Mouse (Mus musculus): ENCODE results near the gene Ccdc3. TPM values are rescaled to one million over a fixed set of nuclear protein-coding genes. Genes with fewer than 3 reads are reported as not detected.

Gene Ccdc3
- polyA plus RNA-seq, 1 experiment: 0.20 TPM

DNA sequence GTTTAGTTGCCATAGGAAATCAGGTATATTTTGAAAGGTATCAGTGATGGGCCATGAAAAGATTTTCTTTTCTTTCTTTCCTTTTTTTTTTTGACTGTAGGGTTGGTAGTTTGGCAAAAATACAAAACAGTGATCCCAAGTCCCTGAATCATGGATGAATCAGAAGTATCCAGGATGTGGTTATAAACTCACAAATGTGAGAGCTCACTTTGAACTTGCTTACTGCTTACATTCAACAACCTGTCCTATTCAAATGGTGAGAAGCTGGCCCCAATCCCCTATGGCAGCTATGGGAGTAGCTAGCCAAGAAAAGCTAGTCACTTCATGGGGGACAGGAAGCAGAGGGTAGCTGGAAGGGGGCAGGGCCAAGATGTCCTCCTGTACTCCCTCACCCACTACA lies 37.1 kb downstream of the Ccdc3 start:
- no peak for TF ChIP-seq CTCF (IDR thresholded peaks at IDR 0.05; ENCODE audit: low read depth, low read length)
- Histone ChIP-seq H3K27ac (ENCODE audit: insufficient read depth, low read depth, low read length) (no peak overlapping the region), H3K4me1 (ENCODE audit: control insufficient read depth, insufficient read depth, low read length) (no peaks in the 10 kb centered on the region), H3K4me3 (ENCODE audit: insufficient read depth, low read length) (no peak overlapping the region)

GRCm38 (mm10) chr2:5181462-5182443 lies 44.2 kb downstream of the Ccdc3 start:
- no peak overlapping the region for H3K4me3 ChIP-seq (ENCODE audit: insufficient read depth, low read length)
- no peaks in the 10 kb centered on the region for H3K4me1 ChIP-seq (ENCODE audit: control insufficient read depth, insufficient read depth, low read length)
- no peak overlapping the region for H3K27ac ChIP-seq (ENCODE audit: insufficient read depth, low read depth, low read length)
- TF ChIP-seq POLR2A (IDR thresholded peaks at IDR 0.05; ENCODE audit: borderline replicate concordance, low read depth, low read length): no peak
- TF ChIP-seq CTCF (IDR thresholded peaks at IDR 0.05; ENCODE audit: low read depth, low read length): no peak

DNA sequence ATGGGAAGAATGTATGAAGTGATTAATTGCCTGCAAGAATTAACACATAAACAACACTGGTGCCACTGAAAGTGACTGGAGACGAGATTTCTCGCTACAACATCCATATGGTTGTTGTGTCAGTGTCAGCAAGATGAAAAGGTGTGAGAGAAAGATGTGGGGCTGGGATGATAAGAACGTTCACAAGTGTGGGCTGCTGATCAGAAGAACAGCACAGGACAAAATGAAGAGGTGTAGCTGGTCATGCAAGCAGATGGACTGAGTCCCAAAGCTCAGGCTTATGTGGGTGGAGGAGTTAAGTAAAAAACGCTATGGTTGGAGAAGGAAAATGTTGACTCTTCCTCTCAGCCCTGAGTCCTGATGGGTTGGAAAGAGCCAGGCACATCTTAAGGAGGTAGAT lies 46.6 kb downstream of the Ccdc3 start:
- TF ChIP-seq CTCF (IDR thresholded peaks at IDR 0.05; ENCODE audit: low read depth, low read length) (no peak), POLR2A (IDR thresholded peaks at IDR 0.05; ENCODE audit: borderline replicate concordance, low read depth, low read length) (no peak)
- Histone ChIP-seq H3K27ac (ENCODE audit: insufficient read depth, low read depth, low read length) (no peak overlapping the region), H3K4me3 (ENCODE audit: insufficient read depth, low read length) (no peak overlapping the region), H3K4me1 (ENCODE audit: control insufficient read depth, insufficient read depth, low read length) (no peaks in the 10 kb centered on the region)

GRCm38 (mm10) chr2:5185631-5186030 lies 48.1 kb downstream of the Ccdc3 start:
- no peak for TF ChIP-seq POLR2A (IDR thresholded peaks at IDR 0.05; ENCODE audit: borderline replicate concordance, low read depth, low read length)
- no peak for TF ChIP-seq CTCF (IDR thresholded peaks at IDR 0.05; ENCODE audit: low read depth, low read length)
- Histone ChIP-seq H3K4me3 (ENCODE audit: insufficient read depth, low read length) (no peak overlapping the region), H3K27ac (ENCODE audit: insufficient read depth, low read depth, low read length) (no peak overlapping the region), H3K4me1 (ENCODE audit: control insufficient read depth, insufficient read depth, low read length) (no peaks in the 10 kb centered on the region)

DNA sequence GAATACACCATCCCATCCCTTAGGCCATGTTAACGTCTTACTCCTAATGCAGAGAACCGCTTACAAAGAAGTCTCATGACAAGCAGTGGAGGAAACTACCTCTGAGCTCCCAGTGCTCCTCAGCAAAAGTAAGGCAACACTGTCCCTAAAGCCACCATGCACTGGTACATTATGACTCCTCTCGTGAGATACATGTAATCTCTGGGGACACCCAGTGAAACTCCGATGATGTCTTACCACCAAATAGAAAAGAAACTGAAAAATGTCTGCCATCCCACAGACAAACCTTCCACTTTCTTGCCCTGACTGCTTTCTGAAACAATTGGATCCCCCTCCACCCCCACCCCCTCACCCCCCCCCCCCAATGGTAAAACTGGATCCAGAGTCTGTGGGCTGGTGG lies 54.6 kb downstream of the Ccdc3 start:
- no peak overlapping the region for H3K4me3 ChIP-seq (ENCODE audit: insufficient read depth, low read length)
- no peaks in the 10 kb centered on the region for H3K4me1 ChIP-seq (ENCODE audit: control insufficient read depth, insufficient read depth, low read length)
- H3K27ac ChIP-seq (ENCODE audit: insufficient read depth, low read depth, low read length): no peak overlapping the region
- TF ChIP-seq POLR2A (IDR thresholded peaks at IDR 0.05; ENCODE audit: borderline replicate concordance, low read depth, low read length) (no peak), CTCF (IDR thresholded peaks at IDR 0.05; ENCODE audit: low read depth, low read length) (no peak)

DNA sequence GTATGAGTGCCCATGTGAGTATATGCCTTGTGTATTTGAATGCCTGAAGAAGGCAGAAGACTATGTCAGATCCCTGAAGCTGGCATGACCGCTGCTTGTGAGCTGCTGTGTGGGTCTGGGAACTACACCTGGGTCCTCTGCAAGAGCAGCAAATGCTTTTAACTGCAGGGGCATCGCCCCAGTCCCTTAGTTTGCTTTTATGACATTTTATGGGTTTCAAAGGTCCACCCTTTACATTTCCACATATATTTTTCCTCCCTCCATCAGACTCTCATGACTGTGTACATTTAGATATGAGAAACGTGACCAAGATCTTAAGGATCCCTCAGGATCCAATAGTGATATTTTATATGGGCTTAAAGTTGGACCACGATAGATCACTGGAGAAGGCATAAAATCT lies 55.5 kb downstream of the Ccdc3 start:
- H3K27ac ChIP-seq (ENCODE audit: insufficient read depth, low read depth, low read length): no peak overlapping the region
- TF ChIP-seq POLR2A (IDR thresholded peaks at IDR 0.05; ENCODE audit: borderline replicate concordance, low read depth, low read length) (no peak), CTCF (IDR thresholded peaks at IDR 0.05; ENCODE audit: low read depth, low read length) (no peak)
- no peaks in the 10 kb centered on the region for H3K4me1 ChIP-seq (ENCODE audit: control insufficient read depth, insufficient read depth, low read length)
- H3K4me3 ChIP-seq (ENCODE audit: insufficient read depth, low read length): no peak overlapping the region

DNA sequence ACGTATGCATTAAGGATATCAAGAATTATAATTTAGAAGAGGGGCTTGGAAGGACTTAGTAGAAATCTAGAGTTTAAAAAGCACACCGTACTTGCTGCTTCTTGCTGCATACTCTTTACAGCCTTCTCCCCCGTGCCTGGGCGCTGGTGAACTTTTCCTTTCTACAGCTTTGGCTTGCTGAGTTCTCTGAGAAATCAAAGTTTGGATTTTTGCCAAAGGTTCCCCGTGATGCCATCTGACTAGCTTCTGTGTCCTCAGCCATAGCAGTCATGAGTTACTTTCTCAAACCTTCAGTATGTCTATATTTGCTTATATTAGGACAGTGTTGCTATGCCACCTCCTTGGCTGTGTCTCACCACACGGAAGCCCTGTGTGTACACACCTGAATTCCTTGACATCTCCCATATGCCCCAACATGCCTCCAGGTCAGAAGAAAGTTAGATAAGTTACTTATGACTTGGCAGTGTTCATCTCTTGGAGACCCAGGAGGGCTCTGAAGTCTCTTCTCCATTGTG lies 57.2 kb downstream of the Ccdc3 start:
- Histone ChIP-seq H3K4me1 (ENCODE audit: control insufficient read depth, insufficient read depth, low read length) (no peaks in the 10 kb centered on the region), H3K4me3 (ENCODE audit: insufficient read depth, low read length) (no peak overlapping the region), H3K27ac (ENCODE audit: insufficient read depth, low read depth, low read length) (no peak overlapping the region)
- TF ChIP-seq CTCF (IDR thresholded peaks at IDR 0.05; ENCODE audit: low read depth, low read length) (no peak), POLR2A (IDR thresholded peaks at IDR 0.05; ENCODE audit: borderline replicate concordance, low read depth, low read length) (no peak)

GRCm38 (mm10) chr2:5197486-5197885 lies 59.9 kb downstream of the Ccdc3 start:
- TF ChIP-seq CTCF (IDR thresholded peaks at IDR 0.05; ENCODE audit: low read depth, low read length) (no peak), POLR2A (IDR thresholded peaks at IDR 0.05; ENCODE audit: borderline replicate concordance, low read depth, low read length) (no peak)
- Histone ChIP-seq H3K27ac (ENCODE audit: insufficient read depth, low read depth, low read length) (no peak overlapping the region), H3K4me3 (ENCODE audit: insufficient read depth, low read length) (no peak overlapping the region), H3K4me1 (ENCODE audit: control insufficient read depth, insufficient read depth, low read length) (no peaks in the 10 kb centered on the region)

GRCm38 (mm10) chr2:5199289-5199688 lies 61.7 kb downstream of the Ccdc3 start:
- no peaks in the 10 kb centered on the region for H3K4me1 ChIP-seq (ENCODE audit: control insufficient read depth, insufficient read depth, low read length)

DNA sequence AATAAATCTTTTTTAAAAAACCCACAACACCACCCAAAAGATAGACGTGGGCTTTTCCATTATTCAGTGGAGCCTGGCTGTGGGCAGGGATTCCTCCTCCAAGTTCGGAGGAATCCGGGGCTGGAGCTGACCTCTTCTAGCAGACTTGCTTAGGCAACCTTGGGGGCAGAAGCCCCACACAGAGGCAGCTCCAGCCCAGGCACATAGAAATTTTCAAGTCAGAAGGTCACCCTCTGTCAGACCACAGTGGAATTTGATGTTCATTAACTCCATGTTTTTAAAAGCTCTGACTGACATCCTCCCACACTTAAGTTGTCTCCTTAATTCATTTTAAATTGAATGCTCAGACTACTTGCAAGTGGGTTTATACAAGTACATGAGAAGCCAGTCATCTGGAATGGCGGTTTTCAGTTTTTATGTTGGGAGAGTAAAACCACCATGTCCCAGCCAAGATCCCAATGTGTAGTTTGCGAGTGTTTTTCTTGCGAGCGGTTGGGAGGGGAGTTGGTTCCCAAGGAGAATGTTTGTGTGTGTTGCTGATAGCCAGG lies 63.3 kb downstream of the Ccdc3 start:
- TF ChIP-seq CTCF (IDR thresholded peaks at IDR 0.05; ENCODE audit: low read depth, low read length): no peak
- no peak for TF ChIP-seq POLR2A (IDR thresholded peaks at IDR 0.05; ENCODE audit: borderline replicate concordance, low read depth, low read length)
- H3K4me1 ChIP-seq (ENCODE audit: control insufficient read depth, insufficient read depth, low read length): no peaks in the 10 kb centered on the region
- no peak overlapping the region for H3K27ac ChIP-seq (ENCODE audit: insufficient read depth, low read depth, low read length)
- H3K4me3 ChIP-seq (ENCODE audit: insufficient read depth, low read length): no peak overlapping the region

More at GRCm38 (mm10) chr2:5199289-5199688, 61.7 kb downstream of the Ccdc3 start:
- TF ChIP-seq POLR2A (IDR thresholded peaks at IDR 0.05; ENCODE audit: borderline replicate concordance, low read depth, low read length): no peak
- no peak for TF ChIP-seq CTCF (IDR thresholded peaks at IDR 0.05; ENCODE audit: low read depth, low read length)
- Histone ChIP-seq H3K4me3 (ENCODE audit: insufficient read depth, low read length) (no peak overlapping the region), H3K27ac (ENCODE audit: insufficient read depth, low read depth, low read length) (no peak overlapping the region)

Data from bone marrow macrophage, adult 2 months (primary cell).